Mouse (Mus musculus): ENCODE data around the gene Apeh. TPM values are rescaled to one million over a fixed set of nuclear protein-coding genes. Genes with fewer than 3 reads are reported as not detected.

Apeh gene
- polyA plus RNA-seq, 1 experiment from 2014 or later = 76.5 TPM

DNA sequence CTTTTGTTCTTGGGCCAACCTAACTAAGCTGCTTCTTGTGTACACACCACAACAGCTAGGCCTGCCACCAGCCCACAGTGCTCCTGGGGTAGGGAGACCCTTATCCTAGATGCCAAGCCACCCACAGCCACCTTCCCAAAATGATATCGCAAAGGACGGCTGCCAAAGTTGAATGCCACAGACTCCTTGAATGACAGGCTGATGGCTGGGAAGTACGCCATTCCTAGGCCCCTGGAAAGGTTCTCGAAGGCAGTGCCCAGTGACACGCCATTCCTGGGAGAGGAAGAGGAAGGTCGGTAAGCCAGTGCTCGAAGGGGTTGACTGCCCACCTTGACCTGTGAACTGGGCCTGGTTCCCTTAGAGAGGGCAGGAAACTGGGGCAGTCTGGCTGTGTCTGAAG is 24.9 kb downstream of the Apeh start:
- no peak for ATAC-seq
- WGBS = 88% methylated on average over 7 of the region's 7 CpGs
- no peak overlapping the region for H3K4me2 ChIP-seq (replicated peaks)

GRCm38 (mm10) chr9:108069007-108069406 is 25.4 kb downstream of the Apeh start:
- Histone ChIP-seq H3K36me3 (no peaks in the 10 kb centered on the region), H3K9ac (no peak overlapping the region), H3K4me1 (replicated peaks) (peaks cover 10% of the 10 kb centered on the region), H3K4me2 (replicated peaks) (no peak overlapping the region), H3K4me3 (replicated peaks) (no peak overlapping the region), H3K27ac (no peak overlapping the region), H3K27me3 (replicated peaks) (no peaks in the 10 kb centered on the region), H3K9me3 (no peaks in the 10 kb centered on the region)
- WGBS = 89% methylated on average over 9 of the region's 9 CpGs
- ATAC-seq = no peak

More for the DNA sequence above, 24.9 kb downstream of the Apeh start:
- Histone ChIP-seq H3K27ac (no peak overlapping the region), H3K9ac (no peak overlapping the region), H3K36me3 (no peaks in the 10 kb centered on the region), H3K9me3 (no peaks in the 10 kb centered on the region), H3K27me3 (replicated peaks) (no peaks in the 10 kb centered on the region), H3K4me1 (replicated peaks) (peaks cover 10% of the 10 kb centered on the region), H3K4me3 (replicated peaks) (no peak overlapping the region)

DNA sequence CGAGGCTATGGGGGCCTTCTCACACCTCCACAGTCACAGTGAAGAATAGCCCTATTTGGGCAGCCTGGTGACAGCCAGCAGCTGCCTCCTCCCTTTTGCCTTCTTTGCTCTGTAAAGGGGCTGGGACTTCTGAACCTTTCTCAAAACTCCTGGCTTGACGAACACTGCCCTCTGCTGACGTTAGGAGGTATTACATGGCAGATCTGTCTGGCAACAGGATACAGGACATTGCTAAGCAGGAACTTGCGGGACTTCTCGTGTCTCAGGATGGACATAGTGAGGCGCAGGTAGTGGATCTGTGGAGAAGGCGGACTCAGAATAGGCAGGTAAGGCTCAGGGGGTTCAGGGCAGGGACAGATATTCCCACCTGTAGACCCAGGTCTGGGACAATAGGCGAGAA is 26.5 kb downstream of the Apeh start:
- peak; percentile 29 for ATAC-seq
- H3K9me3 ChIP-seq = no peaks in the 10 kb centered on the region
- WGBS = 18% methylated on average over 8 of the region's 8 CpGs
- no peaks in the 10 kb centered on the region for H3K27me3 ChIP-seq (replicated peaks)
- 0 out of 2 replicates have a peak, but pooled peaks cover 6% of the 10 kb centered on the region for H3K36me3 ChIP-seq
- H3K9ac ChIP-seq = no peak overlapping the region
- H3K27ac ChIP-seq = no peak overlapping the region
- no peak overlapping the region for H3K4me2 ChIP-seq (replicated peaks)
- H3K4me1 ChIP-seq (replicated peaks) = peaks cover 6% of the 10 kb centered on the region; the same call in 1 of the 2 replicates
- no peak overlapping the region for H3K4me3 ChIP-seq (replicated peaks)

DNA sequence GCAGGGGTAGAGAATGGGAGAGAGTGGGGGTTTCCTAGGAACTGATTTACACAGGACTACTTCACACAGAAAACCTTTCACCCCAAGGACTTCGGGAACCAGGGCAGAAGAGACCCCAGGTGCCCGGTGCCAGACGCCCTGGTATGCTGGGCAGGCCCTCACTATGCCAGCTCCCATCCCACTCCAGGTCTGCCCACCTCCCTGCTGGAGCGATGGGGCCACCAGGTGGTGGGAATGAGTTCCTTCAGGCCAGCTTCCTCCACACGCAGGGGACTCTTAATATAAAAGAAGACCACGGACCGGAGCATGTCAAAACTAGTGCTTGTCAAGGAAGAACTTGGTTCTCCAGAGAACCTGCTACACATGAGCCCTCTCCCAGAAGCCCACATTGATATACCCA is 27.2 kb downstream of the Apeh start:
- Histone ChIP-seq H3K27me3 (replicated peaks) (no peaks in the 10 kb centered on the region), H3K27ac (no peak overlapping the region), H3K4me2 (replicated peaks) (no peak overlapping the region), H3K9me3 (no peaks in the 10 kb centered on the region), H3K4me3 (replicated peaks) (no peak overlapping the region), H3K9ac (no peak overlapping the region), H3K4me1 (replicated peaks) (peaks cover 4% of the 10 kb centered on the region; the same call in 1 of the 2 replicates), H3K36me3 (0 out of 2 replicates have a peak, but pooled peaks cover 8% of the 10 kb centered on the region)
- WGBS = 82% methylated on average over 7 of the region's 7 CpGs
- ATAC-seq = no peak

DNA sequence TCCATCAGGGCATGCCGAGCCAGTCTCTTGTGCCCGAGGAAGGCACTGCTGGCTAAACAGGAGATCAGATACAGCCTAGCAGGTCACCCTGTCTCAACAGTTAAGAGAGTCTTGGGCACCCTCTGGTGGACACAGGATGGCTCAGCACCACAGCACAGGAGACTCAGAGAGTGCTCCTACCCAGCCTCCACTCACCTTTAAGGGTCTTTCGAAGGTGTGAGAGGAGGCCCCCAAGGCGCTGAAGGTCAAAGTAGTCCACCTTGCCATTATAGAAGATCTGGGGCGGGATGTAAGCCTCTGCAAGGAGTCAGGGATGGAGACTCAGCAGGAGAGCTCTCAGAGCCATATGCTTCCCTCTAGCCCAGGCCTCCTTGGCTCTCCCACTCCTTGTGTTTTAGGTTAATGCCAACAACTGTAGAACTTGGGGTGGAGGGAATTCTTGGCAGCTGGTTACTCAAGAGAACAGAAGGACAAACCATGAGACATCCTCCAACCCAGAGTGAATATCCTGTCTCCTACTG is 28.9 kb downstream of the Apeh start:
- Histone ChIP-seq H3K27ac (no peak overlapping the region), H3K4me3 (replicated peaks) (no peak overlapping the region), H3K9ac (no peak overlapping the region), H3K4me2 (replicated peaks) (no peak overlapping the region), H3K4me1 (replicated peaks) (peaks cover 4% of the 10 kb centered on the region; the same call in 1 of the 2 replicates), H3K9me3 (no peaks in the 10 kb centered on the region), H3K27me3 (replicated peaks) (no peaks in the 10 kb centered on the region), H3K36me3 (0 out of 2 replicates have a peak, but pooled peaks cover 8% of the 10 kb centered on the region)
- WGBS = 38% methylated on average over 5 of the region's 5 CpGs
- ATAC-seq = peak; percentile 62

- WGBS = 85% methylated on average over 12 of the region's 12 CpGs
- H3K36me3 ChIP-seq = peaks cover 17% of the 10 kb centered on the region; the same call in 1 of the 2 replicates
- H3K9ac ChIP-seq = no peak overlapping the region
- H3K27ac ChIP-seq = no peak overlapping the region
- H3K9me3 ChIP-seq = no peaks in the 10 kb centered on the region
- H3K4me3 ChIP-seq (replicated peaks) = no peak overlapping the region
- no peaks in the 10 kb centered on the region for H3K27me3 ChIP-seq (replicated peaks)
- H3K4me2 ChIP-seq (replicated peaks) = no peak overlapping the region
- ATAC-seq = no peak
- peaks cover 4% of the 10 kb centered on the region; the same call in 1 of the 2 replicates for H3K4me1 ChIP-seq (replicated peaks)
These were observed 31.0 kb downstream of the Apeh start for GRCm38 (mm10) chr9:108063361-108063760.

DNA sequence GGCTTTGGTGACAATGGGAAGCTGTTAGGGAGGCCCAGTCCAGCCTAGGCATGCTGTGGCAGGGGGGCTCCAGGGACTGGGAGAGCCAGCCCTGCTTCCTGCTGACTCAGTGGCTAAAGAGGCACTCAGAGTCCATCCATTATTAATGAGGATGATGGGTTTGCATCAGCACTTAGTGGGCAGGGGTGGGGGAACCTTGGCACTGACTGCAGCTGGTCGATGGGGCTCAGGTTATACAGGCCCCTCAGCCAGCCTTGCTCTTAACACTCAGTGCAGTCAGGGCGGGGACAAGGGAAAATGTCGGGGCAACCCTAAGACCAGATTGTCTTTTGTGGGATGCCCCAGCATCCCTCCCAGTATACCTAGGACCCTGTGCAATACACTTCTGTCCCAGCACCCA is 32.3 kb downstream of the Apeh start:
- peaks cover 20% of the 10 kb centered on the region; the same call in 1 of the 2 replicates for H3K36me3 ChIP-seq
- WGBS = 93% methylated on average over 3 of the region's 3 CpGs
- H3K4me1 ChIP-seq (replicated peaks) = no peaks in the 10 kb centered on the region
- no peaks in the 10 kb centered on the region for H3K9me3 ChIP-seq
- no peak overlapping the region for H3K27ac ChIP-seq
- no peak overlapping the region for H3K4me2 ChIP-seq (replicated peaks)
- H3K27me3 ChIP-seq (replicated peaks) = no peaks in the 10 kb centered on the region
- ATAC-seq = no peak
- H3K9ac ChIP-seq = no peak overlapping the region
- no peak overlapping the region for H3K4me3 ChIP-seq (replicated peaks)

DNA sequence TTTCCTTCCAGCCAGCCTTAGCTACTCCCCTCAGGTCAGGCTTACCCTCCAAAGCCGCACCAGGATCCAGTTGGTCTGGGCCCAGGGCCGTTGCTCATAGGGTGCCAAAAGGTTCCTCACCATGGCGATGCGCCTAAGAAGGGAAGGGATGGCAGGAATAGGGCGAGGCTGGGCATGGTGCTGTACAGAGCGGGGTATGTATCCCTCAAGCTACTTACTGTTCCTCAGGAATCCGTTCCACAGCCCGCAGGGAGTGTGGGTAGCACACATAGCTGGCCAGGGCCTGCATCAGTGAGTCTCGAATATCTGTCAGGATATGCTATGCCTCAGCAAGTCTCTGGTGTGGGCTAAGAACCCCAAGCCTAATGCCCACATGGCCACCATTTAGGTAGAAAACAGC is 36.1 kb downstream of the Apeh start:
- no peak overlapping the region for H3K4me3 ChIP-seq (replicated peaks)
- peaks cover 10% of the 10 kb centered on the region for H3K4me1 ChIP-seq (replicated peaks)
- no peak for ATAC-seq
- no peak overlapping the region for H3K4me2 ChIP-seq (replicated peaks)
- H3K9me3 ChIP-seq = no peaks in the 10 kb centered on the region
- no peaks in the 10 kb centered on the region for H3K27me3 ChIP-seq (replicated peaks)
- H3K27ac ChIP-seq = no peak overlapping the region
- H3K9ac ChIP-seq = no peak overlapping the region
- 94% methylated on average over 9 of the region's 9 CpGs for WGBS
- peaks cover 29% of the 10 kb centered on the region; the same call in 1 of the 2 replicates for H3K36me3 ChIP-seq

DNA sequence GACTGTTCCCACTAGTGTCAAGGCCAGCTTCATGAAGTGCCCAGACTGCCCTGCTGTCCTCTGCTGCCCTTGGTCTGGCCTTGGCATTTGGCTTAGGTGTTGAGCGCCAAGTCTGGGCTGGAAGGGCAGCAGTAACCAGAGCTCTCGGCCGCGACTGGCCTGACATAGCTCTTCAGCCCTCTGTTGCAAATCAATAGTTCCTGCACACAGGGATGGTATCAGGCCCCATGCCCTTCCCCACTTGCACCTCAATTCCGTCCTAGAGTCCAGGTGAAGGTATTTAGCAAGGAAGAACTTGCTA is 37.2 kb downstream of the Apeh start:
- Histone ChIP-seq H3K4me1 (replicated peaks) (peaks cover 19% of the 10 kb centered on the region), H3K9me3 (no peaks in the 10 kb centered on the region), H3K27ac (no peak overlapping the region), H3K4me3 (replicated peaks) (no peak overlapping the region), H3K27me3 (replicated peaks) (no peaks in the 10 kb centered on the region), H3K9ac (no peak overlapping the region), H3K4me2 (replicated peaks) (no peak overlapping the region), H3K36me3 (peaks cover 23% of the 10 kb centered on the region; the same call in 1 of the 2 replicates)
- WGBS = 86% methylated on average over 5 of the region's 5 CpGs
- no peak for ATAC-seq

DNA sequence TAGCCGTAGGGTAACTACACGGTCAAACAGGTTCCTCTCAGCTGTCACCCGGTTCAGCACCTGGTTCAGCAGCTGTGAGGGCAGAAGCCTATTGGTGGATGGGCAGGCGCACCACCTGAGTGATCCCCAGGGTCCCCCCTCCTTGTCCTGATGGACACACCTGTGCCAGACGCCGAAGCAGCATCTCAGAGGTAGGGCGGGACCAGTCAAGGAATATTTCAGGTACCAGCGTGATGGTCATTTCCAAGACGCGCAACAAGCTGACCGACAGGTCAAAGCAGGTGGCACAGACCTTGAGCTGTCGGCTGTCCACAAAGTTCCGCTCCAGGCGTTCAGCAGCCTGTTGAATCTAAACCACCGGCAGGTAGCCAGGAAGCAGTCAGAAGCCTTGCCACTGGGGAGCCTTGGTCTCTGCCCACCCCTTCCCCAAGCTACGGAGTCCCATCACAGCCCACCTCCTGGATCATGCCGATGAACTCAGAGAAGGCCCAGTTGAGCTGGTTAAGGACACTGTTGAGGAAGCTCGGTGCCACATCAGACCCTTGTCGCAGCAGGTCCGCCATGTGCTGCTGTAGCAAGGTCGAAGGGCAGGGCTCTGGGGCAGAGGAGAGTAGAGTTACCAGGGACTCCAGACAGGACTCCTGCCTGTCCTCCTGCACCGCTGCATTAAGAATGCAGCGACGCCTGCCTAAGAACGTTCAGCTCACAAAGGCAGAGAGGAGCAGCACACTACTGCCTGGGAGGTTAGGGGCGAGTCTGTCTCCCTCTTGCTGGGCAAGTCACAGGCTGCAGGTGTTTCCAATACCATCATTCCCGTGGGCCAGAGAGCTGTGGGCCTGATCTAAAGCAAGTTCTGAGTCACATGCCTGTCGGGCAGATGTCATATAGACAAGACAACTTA is 37.8 kb downstream of the Apeh start:
- ATAC-seq = no peak
- Histone ChIP-seq H3K9me3 (no peaks in the 10 kb centered on the region), H3K27ac (no peak overlapping the region), H3K9ac (no peak overlapping the region), H3K27me3 (replicated peaks) (no peaks in the 10 kb centered on the region), H3K4me2 (replicated peaks) (no peak overlapping the region), H3K36me3 (peaks cover 23% of the 10 kb centered on the region), H3K4me3 (replicated peaks) (no peak overlapping the region), H3K4me1 (replicated peaks) (peaks cover 20% of the 10 kb centered on the region)
- WGBS = 81% methylated on average over 28 of the region's 28 CpGs

- no peak for ATAC-seq
- H3K4me2 ChIP-seq (replicated peaks) = no peak overlapping the region
- WGBS = 88% methylated on average over 6 of the region's 6 CpGs
- H3K9me3 ChIP-seq = no peaks in the 10 kb centered on the region
- no peak overlapping the region for H3K9ac ChIP-seq
- no peaks in the 10 kb centered on the region for H3K27me3 ChIP-seq (replicated peaks)
- no peak overlapping the region for H3K27ac ChIP-seq
- H3K4me1 ChIP-seq (replicated peaks) = peaks cover 24% of the 10 kb centered on the region
- no peak overlapping the region for H3K4me3 ChIP-seq (replicated peaks)
- peaks cover 31% of the 10 kb centered on the region for H3K36me3 ChIP-seq
These were observed 38.7 kb downstream of the Apeh start for GRCm38 (mm10) chr9:108055661-108056237.

- 61% methylated on average over 1 of the region's 1 CpGs for WGBS
- Histone ChIP-seq H3K4me1 (replicated peaks) (peaks cover 30% of the 10 kb centered on the region), H3K4me2 (replicated peaks) (no peak overlapping the region), H3K36me3 (peaks cover 38% of the 10 kb centered on the region), H3K27ac (no peak overlapping the region), H3K9me3 (no peaks in the 10 kb centered on the region), H3K9ac (no peak overlapping the region), H3K27me3 (replicated peaks) (no peaks in the 10 kb centered on the region), H3K4me3 (replicated peaks) (no peak overlapping the region)
- ATAC-seq = no peak
These were observed 39.3 kb downstream of the Apeh start for GRCm38 (mm10) chr9:108055061-108055460.
